Mouse (Mus musculus) neutrophil, adult 5-6 weeks (primary cell): ENCODE data around the gene Gm11549. TPM values are rescaled to one million over a fixed set of nuclear protein-coding genes. Genes with fewer than 3 reads are reported as not detected.

Experiments
- total RNA-seq: library from RNA; stranded (forward); fragments of 200-1000 nt; gene quantifications from 2 replicates; pipeline ENCODE4 v1.2.3, GENCODE M21; 2017

Gene Gm11549
- total RNA-seq, 1 experiment from 2014 or later: not detected

Other genes starting within 250 kb of the Gm11549 start
- 44.0 and 51.9 TPM in 2 replicates for gene Anxa5, start 45.9 kb downstream of the Gm11549 start, total RNA-seq
- gene 1810062G17Rik, start 45.9 kb downstream of the Gm11549 start, total RNA-seq: 1.6 and 2.2 TPM in 2 replicates
- gene Exosc9, start 30.8 kb upstream of the Gm11549 start, total RNA-seq: 46.1 and 49.6 TPM in 2 replicates
- gene Ccna2, start 50.3 kb upstream of the Gm11549 start, total RNA-seq: 0.49 TPM in 1 of 2 replicates, not detected in the other
- gene Bbs7, start 91.7 kb upstream of the Gm11549 start, total RNA-seq: 0.37 and 1.2 TPM in 2 replicates
- gene Trpc3, start 168.4 kb upstream of the Gm11549 start, total RNA-seq: 0.23 TPM in 1 of 2 replicates, not detected in the other